Mouse (Mus musculus) stomach, postnatal 0 days (tissue): ENCODE data around the gene Mpg.

Source experiments
- CTCF ChIP-seq: IDR thresholded peaks from 2 replicates; pipeline ENCODE4 v1.5.1; 2016; ENCODE audit warnings: antibody characterized with exemption, low read depth, mild to moderate bottlenecking, moderate library complexity
- EP300 ChIP-seq: optimal IDR thresholded peaks from 2 replicates; pipeline ENCODE3; 2016; ENCODE audit warnings: antibody characterized with exemption

GRCm38 (mm10) chr11:32226124-32226871 lies at the start of gene Mpg:
- TF ChIP-seq CTCF (no peak; the same call in 1 of the 2 replicates), EP300 (no peak)
